Mouse (Mus musculus) cerebellum, adult (tissue): ENCODE data around the gene Gm9972.

Source experiments
- ATAC-seq: cut with Nextera tagmentation; 2 replicates; pipeline ENCODE4 v1.9.2; 2017; ENCODE audit warnings: mild to moderate bottlenecking, moderate library complexity, mixed read lengths; ENCODE audit not compliant: insufficient number of reproducible peaks, low FRiP score, low TSS enrichment

Gene Gm9972

GRCm38 (mm10) chr11:43035446-43035845 lies at the start of gene Gm9972:
Gm9972 (plus strand) TSS chr11:43035746.
- no peak for ATAC-seq

DNA sequence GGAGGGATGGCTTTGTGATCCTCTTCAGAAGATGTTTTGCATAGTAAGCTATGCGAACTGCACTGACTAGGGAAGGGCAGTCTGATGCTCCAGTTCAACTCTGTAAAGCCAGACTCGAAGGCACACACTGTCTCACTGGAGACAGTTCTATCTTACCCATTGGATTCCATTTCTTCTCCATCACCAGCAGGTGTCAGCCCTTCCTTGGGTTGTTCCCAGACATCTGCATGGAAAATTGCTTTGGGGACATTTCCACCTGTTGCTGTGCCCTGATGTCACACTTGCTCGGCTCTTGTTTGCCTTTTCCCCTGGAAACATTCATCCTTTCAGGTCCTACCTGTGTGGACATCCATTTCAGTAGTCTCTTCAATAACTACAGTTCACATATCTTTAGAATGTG lies 36.4 kb upstream of the Gm9972 start:
- ATAC-seq, result no peak

GRCm38 (mm10) chr11:43011941-43012340 lies 23.6 kb upstream of the Gm9972 start:
- ATAC-seq, result no peak

DNA sequence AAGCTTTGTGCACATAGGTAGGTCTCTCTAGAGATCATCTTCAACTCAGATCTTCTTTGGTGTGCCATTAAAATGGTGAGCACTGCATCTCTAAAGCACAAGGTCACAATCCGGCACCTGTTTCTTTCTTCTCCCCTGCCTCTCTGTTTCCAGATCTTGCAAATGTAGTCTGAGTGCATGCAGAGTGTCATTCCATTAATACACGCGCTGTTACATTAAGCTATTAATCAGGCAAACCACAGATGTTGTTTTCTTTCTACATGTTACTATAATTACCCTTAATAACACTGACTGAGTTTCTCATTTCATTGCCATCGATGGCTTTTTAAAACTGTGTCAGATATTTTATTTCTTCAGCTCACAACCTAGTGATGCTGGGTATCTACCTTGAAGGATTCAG lies 22.6 kb upstream of the Gm9972 start:
- ATAC-seq, result no peak

DNA sequence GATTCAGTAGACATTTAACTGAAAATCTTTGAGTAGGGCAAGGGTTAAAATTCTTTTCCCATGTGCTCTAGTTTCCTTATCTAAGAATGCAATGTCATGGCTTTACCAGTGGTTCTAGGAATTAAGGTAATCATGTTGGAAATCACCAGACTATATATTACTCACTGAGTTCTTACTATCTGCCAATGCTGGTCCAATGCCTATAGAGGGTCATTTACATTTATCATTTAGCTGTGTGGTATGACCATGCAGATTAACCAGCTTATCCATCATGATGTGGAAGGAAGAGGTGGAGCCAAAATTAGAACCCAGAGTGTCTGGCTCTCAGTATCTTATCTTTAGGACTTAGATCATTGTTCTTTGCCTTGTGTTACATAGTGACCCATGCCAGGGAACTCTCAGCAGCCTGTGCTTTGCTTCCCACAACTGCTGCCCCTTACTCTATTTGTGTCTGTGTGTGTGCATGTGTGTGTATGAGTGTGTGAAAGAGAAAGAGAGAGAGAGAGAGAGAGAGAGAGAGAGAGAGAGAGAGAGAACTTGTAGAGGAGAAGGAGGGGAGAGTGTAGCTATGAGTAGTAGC lies 12.3 kb upstream of the Gm9972 start:
- ATAC-seq, result no peak

GRCm38 (mm10) chr11:43029813-43030212 lies 5.7 kb upstream of the Gm9972 start:
- ATAC-seq, result no peak

GRCm38 (mm10) chr11:43032141-43032540 lies 3.4 kb upstream of the Gm9972 start:
- ATAC-seq, result no peak

- ATAC-seq, result peak; percentile 36; the same call in 1 of the 2 replicates
Measured at GRCm38 (mm10) chr11:43045871-43046548, 10.5 kb downstream of the Gm9972 start.

DNA sequence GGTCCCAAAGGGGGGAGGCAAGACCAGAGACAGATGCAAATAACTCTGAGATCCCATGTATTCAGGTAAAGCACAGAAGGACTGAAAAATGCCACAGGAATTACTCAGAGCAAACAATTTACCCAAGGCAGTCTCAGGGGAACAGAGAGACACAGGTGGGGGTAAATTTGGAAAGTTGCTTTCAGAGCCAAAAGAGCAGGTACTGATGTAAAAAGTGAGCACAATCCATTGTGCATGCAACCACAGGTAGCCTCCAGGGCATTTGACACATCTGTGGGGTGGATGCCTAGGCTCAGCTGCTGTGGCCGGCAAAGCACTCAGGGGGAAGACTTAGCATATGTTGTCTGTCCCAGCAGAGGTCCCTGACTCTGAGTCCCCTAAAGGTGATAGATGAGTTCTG lies 13.8 kb downstream of the Gm9972 start:
- ATAC-seq, result no peak

- peak; percentile 95 for ATAC-seq
Measured at GRCm38 (mm10) chr11:43054972-43055371, 19.4 kb downstream of the Gm9972 start.

- no peak for ATAC-seq
Measured at GRCm38 (mm10) chr11:43059437-43059970, 24.0 kb downstream of the Gm9972 start.

DNA sequence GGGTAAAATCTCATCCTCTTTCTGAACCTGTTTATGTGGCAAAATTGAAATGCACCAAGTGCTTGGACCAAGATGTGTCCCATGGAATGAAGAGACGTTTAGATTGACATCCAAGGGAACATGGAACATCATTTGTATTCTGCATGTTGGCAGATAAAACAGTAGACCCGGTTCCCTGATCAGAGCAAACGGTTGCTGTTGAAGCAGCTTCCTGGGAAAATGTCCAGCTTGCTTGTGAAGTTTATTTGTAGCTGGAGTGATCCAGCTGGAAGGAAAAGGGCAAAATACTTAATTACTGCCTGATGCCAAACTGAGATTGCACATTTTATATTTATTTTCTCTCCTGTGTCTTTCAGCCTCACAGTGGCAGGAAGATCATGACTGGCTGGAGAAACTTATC lies 26.7 kb downstream of the Gm9972 start:
- ATAC-seq, result no peak

DNA sequence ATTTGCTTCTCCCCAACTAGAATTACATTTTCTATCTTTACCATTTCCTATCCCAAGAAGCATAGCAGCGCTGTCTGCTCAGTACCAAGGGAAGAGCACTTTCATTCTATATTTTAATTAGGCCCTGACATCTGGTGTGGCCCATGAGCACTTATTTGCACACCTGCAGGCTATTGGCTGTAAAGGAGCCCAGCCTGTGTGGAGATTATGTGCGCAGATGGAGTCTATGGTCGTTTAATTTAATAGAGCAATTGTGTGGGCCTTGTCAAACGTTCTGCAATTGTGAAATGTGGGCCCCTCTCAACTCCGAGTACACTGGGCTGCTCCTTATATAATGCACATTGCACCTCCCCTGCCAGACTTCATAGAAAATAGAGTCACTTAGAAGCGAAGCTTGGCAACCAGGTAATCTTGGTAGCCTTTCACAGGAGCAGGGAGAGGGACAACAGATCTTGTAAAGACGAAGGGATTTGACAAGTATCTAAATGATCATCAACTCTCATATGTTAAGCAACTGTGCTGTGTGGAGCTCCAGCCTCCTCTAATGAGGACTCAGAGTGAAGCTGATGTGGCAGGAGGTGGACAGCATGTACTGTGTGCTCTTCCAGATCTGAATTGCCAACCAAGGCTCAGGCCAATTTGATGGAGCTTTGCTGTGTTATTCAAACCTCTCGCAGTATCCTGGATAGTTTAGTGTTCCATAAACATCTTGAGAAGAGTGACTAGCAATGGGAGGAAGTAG lies 50.9 kb downstream of the Gm9972 start:
- no peak for ATAC-seq
